Mouse (Mus musculus): Measurements from ENCODE around the gene Nxf3. TPM values are rescaled to one million over a fixed set of nuclear protein-coding genes. Genes with fewer than 3 reads are reported as not detected.
"Not testable (repeated sequence)": the region's sequence is repeated elsewhere in the genome, so short reads cannot be mapped to it uniquely, and the experiment has no call there.

Gene Nxf3
- total and polyA plus RNA-seq, 2 experiments from 2014 or later: not detected

DNA sequence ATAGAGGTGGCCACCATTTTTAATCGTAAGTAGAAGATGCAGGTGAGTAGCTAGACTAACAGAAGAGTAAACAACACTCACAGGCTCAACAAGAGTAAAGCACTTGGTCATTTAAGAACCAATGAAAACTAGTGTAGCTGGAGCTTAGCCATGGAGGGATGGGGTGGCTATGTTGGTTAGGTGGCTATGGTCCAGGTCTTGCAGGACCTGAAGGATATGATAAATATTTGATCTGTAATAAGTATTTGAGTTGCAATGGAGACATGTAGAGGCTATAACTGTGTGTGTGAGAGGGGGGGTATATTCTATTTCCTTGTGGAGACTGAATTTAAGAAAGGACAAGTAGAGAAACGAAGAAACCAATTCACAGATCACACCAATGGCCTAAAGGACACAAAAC, 33.8 kb downstream of the Nxf3 start:
- H3K27me3 ChIP-seq (ENCODE audit: insufficient read depth, low read length): no peaks in the 10 kb centered on the region
- WGBS: 73% methylated on average over 2 of the region's 2 CpGs
- H3K4me3 ChIP-seq (ENCODE audit: low read length): no peak overlapping the region
- DNase-seq (ENCODE audit: low spot score) (no peak), ATAC-seq (no peak)
- H3K9ac ChIP-seq (replicated peaks; ENCODE audit: low read length): no peak overlapping the region
- no peak overlapping the region for H3K4me2 ChIP-seq (ENCODE audit: low read depth, low read length)
- H3K9me3 ChIP-seq (ENCODE audit: low read length): no peaks in the 10 kb centered on the region
- no peak overlapping the region for H3K27ac ChIP-seq
- H3K36me3 ChIP-seq (ENCODE audit: insufficient read depth, low read length): no peaks in the 10 kb centered on the region
- no peak for TF ChIP-seq CTCF (IDR thresholded peaks at IDR 0.05; ENCODE audit: low read depth)
- H3K4me1 ChIP-seq (ENCODE audit: insufficient read depth, low read length): no peaks in the 10 kb centered on the region

GRCm38 (mm10) chrX:136047528-136047927, 37.5 kb downstream of the Nxf3 start:
- no peak overlapping the region for H3K9ac ChIP-seq (replicated peaks; ENCODE audit: low read length)
- no peaks in the 10 kb centered on the region for H3K27me3 ChIP-seq (ENCODE audit: insufficient read depth, low read length)
- DNase-seq (ENCODE audit: low spot score): peak; percentile 88
- no peaks in the 10 kb centered on the region for H3K9me3 ChIP-seq (ENCODE audit: low read length)
- peak; percentile 73 for TF ChIP-seq CTCF (IDR thresholded peaks at IDR 0.05; ENCODE audit: low read depth)
- 24% methylated on average over 5 of the region's 5 CpGs for WGBS
- no peak overlapping the region for H3K27ac ChIP-seq
- no peaks in the 10 kb centered on the region for H3K36me3 ChIP-seq (ENCODE audit: insufficient read depth, low read length)
- peak; percentile 86 for ATAC-seq
- H3K4me2 ChIP-seq (ENCODE audit: low read depth, low read length): no peak overlapping the region
- H3K4me1 ChIP-seq (ENCODE audit: insufficient read depth, low read length): no peaks in the 10 kb centered on the region
- no peak overlapping the region for H3K4me3 ChIP-seq (ENCODE audit: low read length)

DNA sequence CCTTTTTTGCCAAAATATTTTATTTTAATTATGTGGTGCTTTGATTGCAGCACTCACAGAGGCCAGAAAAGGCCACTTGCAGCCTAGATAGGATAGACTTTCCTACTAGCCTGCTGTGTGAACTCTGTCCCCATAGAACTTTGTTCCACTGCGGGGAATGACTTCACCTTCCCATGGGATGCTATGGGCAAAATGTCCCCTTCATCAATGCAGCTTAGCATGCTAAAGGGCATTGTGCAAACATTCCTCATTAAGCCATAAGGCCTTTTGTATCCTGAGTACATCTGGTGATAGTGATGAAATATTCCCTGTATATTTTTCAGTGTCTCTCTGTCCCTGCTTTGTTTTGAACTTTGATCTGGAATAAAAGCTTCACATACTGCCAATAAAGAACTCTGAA, 41.3 kb downstream of the Nxf3 start:
- Histone ChIP-seq H3K4me1 (ENCODE audit: insufficient read depth, low read length) (no peaks in the 10 kb centered on the region), H3K9me3 (ENCODE audit: low read length) (no peaks in the 10 kb centered on the region), H3K4me2 (ENCODE audit: low read depth, low read length) (no peak overlapping the region), H3K4me3 (ENCODE audit: low read length) (no peak overlapping the region), H3K27me3 (ENCODE audit: insufficient read depth, low read length) (no peaks in the 10 kb centered on the region), H3K27ac (no peak overlapping the region), H3K9ac (replicated peaks; ENCODE audit: low read length) (no peak overlapping the region), H3K36me3 (ENCODE audit: insufficient read depth, low read length) (no peaks in the 10 kb centered on the region)
- 87% methylated on average over 1 of the region's 1 CpGs for WGBS
- ATAC-seq (no peak), DNase-seq (ENCODE audit: low spot score) (no peak)
- TF ChIP-seq CTCF (IDR thresholded peaks at IDR 0.05; ENCODE audit: low read depth): no peak

DNA sequence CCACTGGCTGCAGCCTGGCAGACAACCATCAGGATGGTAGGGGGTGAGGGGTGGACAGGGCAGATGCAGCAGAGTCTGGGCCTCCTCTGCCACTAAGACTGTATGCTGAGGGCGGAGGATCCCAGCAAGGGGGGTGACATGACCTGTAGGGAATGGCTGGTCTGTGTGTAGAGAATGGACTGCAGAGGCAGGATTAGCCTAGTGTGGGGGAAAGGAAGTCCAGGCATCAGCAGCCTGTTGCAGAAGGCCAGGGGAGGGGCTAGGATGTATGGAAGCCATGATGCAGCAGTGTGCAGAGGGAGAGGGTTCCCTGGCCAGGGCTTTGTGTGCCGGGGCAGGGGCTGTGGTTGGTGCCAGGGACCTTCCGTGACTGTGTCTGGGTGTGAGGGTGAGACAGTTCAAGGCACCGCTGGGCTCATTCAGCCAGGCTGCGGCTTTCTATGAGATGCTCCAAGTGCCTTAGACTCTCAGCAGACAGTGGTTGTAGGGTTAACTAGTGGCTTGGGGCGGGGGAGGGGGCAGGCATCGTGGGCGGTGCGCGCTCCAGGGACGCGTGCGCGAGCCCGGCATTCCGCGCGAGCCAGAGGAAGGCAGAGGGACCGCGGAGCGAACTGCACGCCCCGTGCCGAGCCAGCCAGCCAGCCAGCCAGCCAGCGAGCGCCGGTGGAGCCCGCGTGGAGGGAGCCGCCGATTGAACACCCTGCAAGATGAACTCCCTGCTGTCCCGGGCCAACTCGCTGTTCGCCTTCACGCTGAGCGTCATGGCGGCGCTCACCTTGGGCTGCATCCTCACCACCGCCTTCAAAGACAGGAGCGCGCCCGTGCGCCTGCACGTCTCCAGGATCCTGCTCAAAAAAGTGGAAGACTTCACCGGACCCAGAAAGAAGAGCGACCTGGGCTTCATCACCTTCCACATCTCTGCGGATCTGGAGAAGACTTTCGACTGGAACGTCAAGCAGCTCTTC, 52.0 kb downstream of the Nxf3 start, which contains the start of gene Arxes1:
Gene Arxes1 (plus strand): TSS at position 569 of the 965 bp plus-strand sequence.
- H3K36me3 ChIP-seq (ENCODE audit: insufficient read depth, low read length); H3K4me1 ChIP-seq (ENCODE audit: insufficient read depth, low read length); H3K27ac ChIP-seq; H3K27me3 ChIP-seq (ENCODE audit: insufficient read depth, low read length); H3K9ac ChIP-seq (replicated peaks; ENCODE audit: low read length); H3K9me3 ChIP-seq (ENCODE audit: low read length): not testable (repeated sequence)
- ATAC-seq (peak; percentile 96), DNase-seq (ENCODE audit: low spot score) (peak; percentile 2)
- Histone ChIP-seq H3K4me2 (ENCODE audit: low read depth, low read length) (peak within 1 kb of the TSS; percentile 50), H3K4me3 (ENCODE audit: low read length) (peak within 1 kb of the TSS; percentile 26)
- WGBS: 21% methylated on average over 12 of the region's 49 CpGs

GRCm38 (mm10) chrX:136030331-136030730, 54.7 kb downstream of the Nxf3 start:
- Histone ChIP-seq H3K36me3 (ENCODE audit: insufficient read depth, low read length) (no peaks in the 10 kb centered on the region), H3K4me3 (ENCODE audit: low read length) (no peak overlapping the region), H3K9me3 (ENCODE audit: low read length) (no peaks in the 10 kb centered on the region), H3K4me1 (ENCODE audit: insufficient read depth, low read length) (no peaks in the 10 kb centered on the region), H3K9ac (replicated peaks; ENCODE audit: low read length) (no peak overlapping the region), H3K27ac (no peak overlapping the region), H3K4me2 (ENCODE audit: low read depth, low read length) (no peak overlapping the region), H3K27me3 (ENCODE audit: insufficient read depth, low read length) (no peaks in the 10 kb centered on the region; the same call in 1 of the 2 replicates)
- ATAC-seq: no peak
- WGBS: 49% methylated on average over 1 of the region's 1 CpGs
- DNase-seq (ENCODE audit: low spot score): peak; percentile 14
- TF ChIP-seq CTCF (IDR thresholded peaks at IDR 0.05; ENCODE audit: low read depth): no peak

Other genes with a start within 250 kb of the Nxf3 start
- gene Gprasp2, start 246.2 kb downstream of the Nxf3 start, total RNA-seq (2014; rRNA removed): 201 and 270 TPM in 2 replicates
- 239 and 245 TPM in 2 replicates for gene Gprasp2, start 246.2 kb downstream of the Nxf3 start, polyA plus RNA-seq (2015; fragmentation: Nextera tagmentation; extraction: Ambion mirVana)
- gene Arxes2, start 91.4 kb downstream of the Nxf3 start, total RNA-seq (2014; rRNA removed): 168 and 177 TPM in 2 replicates
- 312 and 317 TPM in 2 replicates for gene Arxes2, start 91.4 kb downstream of the Nxf3 start, polyA plus RNA-seq (2015; fragmentation: Nextera tagmentation; extraction: Ambion mirVana)
- 57.8 and 57.9 TPM in 2 replicates for gene Arxes1, start 51.9 kb downstream of the Nxf3 start, total RNA-seq (2014; rRNA removed)
- 177 and 187 TPM in 2 replicates for gene Arxes1, start 51.9 kb downstream of the Nxf3 start, polyA plus RNA-seq (2015; fragmentation: Nextera tagmentation; extraction: Ambion mirVana)
- 171 and 200 TPM in 2 replicates for gene Bex2, start 17.0 kb downstream of the Nxf3 start, total RNA-seq (2014; rRNA removed)
- gene Bex2, start 17.0 kb downstream of the Nxf3 start, polyA plus RNA-seq (2015; fragmentation: Nextera tagmentation; extraction: Ambion mirVana): 938 and 961 TPM in 2 replicates
- 20.0 and 38.4 TPM in 2 replicates for gene Bex4, start 53.7 kb upstream of the Nxf3 start, total RNA-seq (2014; rRNA removed)
- gene Bex4, start 53.7 kb upstream of the Nxf3 start, polyA plus RNA-seq (2015; fragmentation: Nextera tagmentation; extraction: Ambion mirVana): 153 and 160 TPM in 2 replicates
- 72.2 and 82.6 TPM in 2 replicates for gene Tceal8, start 87.1 kb upstream of the Nxf3 start, total RNA-seq (2014; rRNA removed)
- gene Tceal8, start 87.1 kb upstream of the Nxf3 start, polyA plus RNA-seq (2015; fragmentation: Nextera tagmentation; extraction: Ambion mirVana): 138 and 146 TPM in 2 replicates
- 3.9 and 4.3 TPM in 2 replicates for gene Tceal5, start 118.6 kb upstream of the Nxf3 start, total RNA-seq (2014; rRNA removed)
- gene Tceal5, start 118.6 kb upstream of the Nxf3 start, polyA plus RNA-seq (2015; fragmentation: Nextera tagmentation; extraction: Ambion mirVana): 45.2 and 45.8 TPM in 2 replicates
- gene Tceal7, start 129.5 kb upstream of the Nxf3 start, total RNA-seq (2014; rRNA removed): 0.86 and 2.4 TPM in 2 replicates
- 3.5 and 4.1 TPM in 2 replicates for gene Tceal7, start 129.5 kb upstream of the Nxf3 start, polyA plus RNA-seq (2015; fragmentation: Nextera tagmentation; extraction: Ambion mirVana)
- gene Bex1, start 130.3 kb upstream of the Nxf3 start, total RNA-seq (2014; rRNA removed): 38.9 and 58.8 TPM in 2 replicates
- 272 and 279 TPM in 2 replicates for gene Bex1, start 130.3 kb upstream of the Nxf3 start, polyA plus RNA-seq (2015; fragmentation: Nextera tagmentation; extraction: Ambion mirVana)
- gene Tceal9, start 159.8 kb upstream of the Nxf3 start, total RNA-seq (2014; rRNA removed): 89.2 and 100 TPM in 2 replicates
- 257 and 262 TPM in 2 replicates for gene Tceal9, start 159.8 kb upstream of the Nxf3 start, polyA plus RNA-seq (2015; fragmentation: Nextera tagmentation; extraction: Ambion mirVana)
- gene Bex3, start 185.0 kb upstream of the Nxf3 start, total RNA-seq (2014; rRNA removed): 263 and 314 TPM in 2 replicates
- gene Bex3, start 185.0 kb upstream of the Nxf3 start, polyA plus RNA-seq (2015; fragmentation: Nextera tagmentation; extraction: Ambion mirVana): 900 and 904 TPM in 2 replicates

All from hindbrain, postnatal 0 days (tissue).